Mouse (Mus musculus) stomach, postnatal 0 days (tissue): ENCODE data around the gene Slc37a4.

ENCODE experiments used
- CTCF ChIP-seq: IDR thresholded peaks from 2 replicates; pipeline ENCODE4 v1.5.1; 2016; ENCODE audit warnings: antibody characterized with exemption, low read depth, mild to moderate bottlenecking, moderate library complexity
- EP300 ChIP-seq: optimal IDR thresholded peaks from 2 replicates; pipeline ENCODE3; 2016; ENCODE audit warnings: antibody characterized with exemption

GRCm38 (mm10) chr9:44347621-44348020, 49.0 kb upstream of the Slc37a4 start:
- TF ChIP-seq CTCF (no peak), EP300 (no peak)
